Mouse (Mus musculus) kidney, embryonic 14.5 days (tissue): Measurements from ENCODE around the gene Vmn2r87. TPM values are rescaled to one million over a fixed set of nuclear protein-coding genes. Genes with fewer than 3 reads are reported as not detected.
"Not testable (repeated sequence)": the region's sequence is repeated elsewhere in the genome, so short reads cannot be mapped to it uniquely, and the experiment has no call there.

Source experiments
- ATAC-seq: fragments of 200-750 bp; cut with Nextera tagmentation; 2 replicates; pipeline ENCODE4 v1.8.0; 2017; ENCODE audit warnings: moderate number of reproducible peaks, mild to moderate bottlenecking, moderate TSS enrichment, moderate library complexity; ENCODE audit not compliant: low FRiP score, low TSS enrichment
- H3K27ac ChIP-seq: fragments of 300-500 bp; sonication (generic); 2 replicates; pipeline ENCODE4 v1.5.1; 2014; ENCODE audit warnings: low read depth, mild to moderate bottlenecking, low read length, moderate library complexity, mixed read lengths
- H3K27me3 ChIP-seq: fragments of 300-500 bp; sonication (generic); 2 replicates; pipeline ENCODE4 v1.6.1; 2014; ENCODE audit warnings: mild to moderate bottlenecking, low read length; ENCODE audit not compliant: control insufficient read depth, insufficient read depth
- H3K36me3 ChIP-seq: fragments of 300-500 bp; sonication (generic); 2 replicates; pipeline ENCODE4 v1.6.1; 2014; ENCODE audit warnings: low read length, mixed read lengths; ENCODE audit not compliant: control insufficient read depth, insufficient read depth
- H3K4me1 ChIP-seq: fragments of 300-500 bp; sonication (generic); 2 replicates; pipeline ENCODE4 v1.6.1; 2014; ENCODE audit warnings: low read length, mixed read lengths; ENCODE audit not compliant: control insufficient read depth, insufficient read depth
- H3K4me2 ChIP-seq: fragments of 300-500 bp; sonication (generic); replicated peaks from 2 replicates; pipeline ENCODE4 v1.6.1; 2014; ENCODE audit warnings: low read depth, mild to moderate bottlenecking, low read length
- H3K4me3 ChIP-seq: fragments of 300-500 bp; sonication (generic); 2 replicates; pipeline ENCODE4 v1.5.1; 2014; ENCODE audit warnings: mild to moderate bottlenecking, low read length
- H3K9ac ChIP-seq: fragments of 300-500 bp; sonication (generic); 2 replicates; pipeline ENCODE4 v1.6.1; 2014; ENCODE audit warnings: low read depth, mild to moderate bottlenecking, low read length, moderate library complexity
- H3K9me3 ChIP-seq: fragments of 300-500 bp; sonication (generic); 2 replicates; pipeline ENCODE4 v1.6.1; 2016; ENCODE audit warnings: low read length; ENCODE audit not compliant: control insufficient read depth
- WGBS: fragments of 180-500 bp; shearing (Covaris S2); extraction: QIAGEN DNeasy Blood & Tissue Kit; methylation state at CpG from one replicate; pipeline ENCODE4 v1.1.7; 2014; 5-methylcytosine and 5-hydroxymethylcytosine counted together
- polyA plus RNA-seq: library from polyadenylated mRNA; unstranded; fragments of >200 nt; fragmentation: Nextera tagmentation; extraction: Ambion mirVana; gene quantifications from 2 replicates; pipeline ENCODE4 v1.2.1, GENCODE M21; 2014

Vmn2r87 gene
- polyA plus RNA-seq = not detected in 2 replicates

DNA sequence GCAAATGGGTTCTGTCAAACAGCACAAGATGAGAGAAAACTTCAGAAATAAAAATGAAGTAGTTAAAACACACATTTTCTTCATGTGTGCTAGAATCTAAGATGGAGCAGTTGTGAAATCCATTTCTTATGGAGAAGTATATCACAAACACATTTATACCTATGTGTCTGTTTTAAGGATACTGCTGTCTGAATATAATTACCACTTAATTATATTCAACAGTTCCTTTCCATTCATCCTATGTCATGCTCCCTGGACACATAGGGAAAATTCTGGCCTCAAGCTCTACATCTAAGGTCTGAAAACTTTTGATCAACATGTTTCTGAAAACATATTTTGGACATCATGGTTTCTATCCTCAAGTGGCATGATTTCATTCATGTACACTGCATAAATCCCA lies at the start of gene Vmn2r87:
Gene Vmn2r87 (minus strand): TSS at position 101 of the 400 bp plus-strand sequence.
- no peaks in the 10 kb centered on the region for H3K4me1 ChIP-seq
- no peak within 1 kb of the TSS for H3K4me3 ChIP-seq
- no peak within 1 kb of the TSS for H3K4me2 ChIP-seq
- no peak within 1 kb of the TSS for H3K9ac ChIP-seq
- H3K9me3 ChIP-seq = no peaks in the 10 kb centered on the region
- ATAC-seq = no peak
- H3K27me3 ChIP-seq = no peaks in the 10 kb centered on the region
- no peaks in the 10 kb centered on the region for H3K36me3 ChIP-seq
- H3K27ac ChIP-seq = no peak within 1 kb of the TSS

GRCm38 (mm10) chr10:130544331-130544730 lies 47.1 kb upstream of the Vmn2r87 start:
- H3K27me3 ChIP-seq, ATAC-seq, H3K9me3 ChIP-seq, H3K36me3 ChIP-seq, H3K4me2 ChIP-seq, H3K9ac ChIP-seq, H3K4me1 ChIP-seq, H3K27ac ChIP-seq, H3K4me3 ChIP-seq: not testable (repeated sequence)
- 72% methylated on average over 1 of the region's 1 CpGs for WGBS

GRCm38 (mm10) chr10:130541931-130542691 lies 44.9 kb upstream of the Vmn2r87 start:
- Histone ChIP-seq H3K4me3 (peak overlapping the region; percentile 50), H3K4me2 (peak overlapping the region; percentile 57), H3K9ac (peak overlapping the region; percentile 50)
- not testable (repeated sequence) for H3K27me3 ChIP-seq, H3K9me3 ChIP-seq, H3K4me1 ChIP-seq, H3K36me3 ChIP-seq, H3K27ac ChIP-seq
- under 1% methylated on average over 20 of the region's 21 CpGs for WGBS
- ATAC-seq = peak; percentile 99

- Histone ChIP-seq H3K4me2 (no peak overlapping the region), H3K27me3 (no peaks in the 10 kb centered on the region), H3K9me3 (no peaks in the 10 kb centered on the region), H3K4me1 (no peaks in the 10 kb centered on the region), H3K27ac (no peak overlapping the region), H3K4me3 (no peak overlapping the region), H3K9ac (no peak overlapping the region), H3K36me3 (no peaks in the 10 kb centered on the region)
- ATAC-seq = no peak
- 76% methylated on average over 3 of the region's 3 CpGs for WGBS
Measured at GRCm38 (mm10) chr10:130536101-130536500, 38.9 kb upstream of the Vmn2r87 start.

GRCm38 (mm10) chr10:130527926-130528325 lies 30.7 kb upstream of the Vmn2r87 start:
- 41% methylated on average over 10 of the region's 10 CpGs for WGBS
- Histone ChIP-seq H3K4me2 (no peak overlapping the region), H3K4me1 (no peaks in the 10 kb centered on the region), H3K27ac (no peak overlapping the region), H3K36me3 (no peaks in the 10 kb centered on the region), H3K9ac (no peak overlapping the region), H3K9me3 (no peaks in the 10 kb centered on the region), H3K4me3 (no peak overlapping the region), H3K27me3 (no peaks in the 10 kb centered on the region)
- ATAC-seq = no peak

- no peaks in the 10 kb centered on the region for H3K27me3 ChIP-seq
- ATAC-seq = peak; percentile 99
- peak overlapping the region; percentile 74 for H3K4me2 ChIP-seq
- H3K9ac ChIP-seq = peak overlapping the region; percentile 50; the same call in 1 of the 2 replicates
- no peaks in the 10 kb centered on the region for H3K9me3 ChIP-seq
- no peak overlapping the region for H3K27ac ChIP-seq
- H3K4me1 ChIP-seq = no peaks in the 10 kb centered on the region
- peak overlapping the region; percentile 42 for H3K4me3 ChIP-seq
- WGBS = 2% methylated on average over 36 of the region's 36 CpGs
- no peaks in the 10 kb centered on the region for H3K36me3 ChIP-seq
Measured at GRCm38 (mm10) chr10:130470311-130470760, 26.9 kb downstream of the Vmn2r87 start.

DNA sequence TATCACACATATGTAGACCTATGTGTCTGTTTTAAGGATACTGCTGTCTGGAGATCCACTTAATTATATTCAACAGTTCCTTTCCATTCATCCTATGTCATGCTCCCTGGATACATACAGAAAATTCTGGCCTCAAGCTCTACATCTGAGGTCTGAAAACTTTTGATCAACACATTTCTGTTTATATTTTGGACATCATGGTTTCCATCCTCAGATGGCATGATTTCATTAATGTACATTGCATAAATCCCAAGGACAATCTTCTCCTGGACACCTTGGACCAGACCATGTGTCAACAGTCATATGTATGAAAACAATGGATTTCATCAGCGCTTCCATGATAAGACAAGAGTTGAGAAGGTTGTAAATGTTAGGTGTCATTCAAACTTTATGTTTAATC lies 41.2 kb downstream of the Vmn2r87 start, which contains the start of gene Vmn2r86:
Gene Vmn2r86 (minus strand): TSS at position 101 of the 400 bp plus-strand sequence.
- not testable (repeated sequence) for H3K4me1 ChIP-seq, H3K4me3 ChIP-seq, H3K4me2 ChIP-seq, H3K27ac ChIP-seq, H3K36me3 ChIP-seq, ATAC-seq, H3K9me3 ChIP-seq, H3K9ac ChIP-seq, H3K27me3 ChIP-seq
- WGBS = 83% methylated on average over 1 of the region's 1 CpGs

DNA sequence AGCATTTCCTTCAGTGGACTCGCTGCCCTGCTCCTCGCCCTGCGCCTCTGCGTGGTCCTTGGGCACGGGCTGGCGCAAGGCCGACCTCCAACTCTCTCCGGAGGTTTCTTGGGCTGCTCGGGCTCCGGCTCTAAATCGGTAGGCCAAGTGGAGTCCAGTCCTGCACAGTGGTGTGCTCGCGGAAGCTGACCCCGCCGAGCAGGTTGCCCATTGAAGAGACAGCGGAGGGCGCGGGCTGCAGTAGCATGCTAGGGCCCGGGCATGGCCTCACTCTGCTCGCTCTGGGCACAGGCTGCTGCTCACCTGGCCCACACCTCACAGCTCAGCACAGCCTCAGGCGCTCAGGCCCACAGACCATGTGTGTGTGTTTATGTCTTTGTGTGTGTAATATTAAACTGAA lies 52.4 kb downstream of the Vmn2r87 start:
- ATAC-seq = no peak
- no peak overlapping the region for H3K9ac ChIP-seq
- no peak overlapping the region for H3K27ac ChIP-seq
- no peak overlapping the region for H3K4me2 ChIP-seq
- H3K36me3 ChIP-seq = no peaks in the 10 kb centered on the region
- no peak overlapping the region for H3K4me3 ChIP-seq
- no peaks in the 10 kb centered on the region for H3K9me3 ChIP-seq
- 91% methylated on average over 21 of the region's 21 CpGs for WGBS
- H3K27me3 ChIP-seq = no peaks in the 10 kb centered on the region
- H3K4me1 ChIP-seq = no peaks in the 10 kb centered on the region

GRCm38 (mm10) chr10:130434185-130434898 lies 62.9 kb downstream of the Vmn2r87 start:
- H3K36me3 ChIP-seq, H3K9me3 ChIP-seq, H3K27me3 ChIP-seq, H3K4me3 ChIP-seq, H3K27ac ChIP-seq, ATAC-seq, H3K9ac ChIP-seq, H3K4me1 ChIP-seq, H3K4me2 ChIP-seq: not testable (repeated sequence)
- WGBS = 83% methylated on average over 11 of the region's 11 CpGs
